Mouse (Mus musculus) C2C12 (cell line): ENCODE results near the gene Nt5c3. TPM values are rescaled to one million over a fixed set of nuclear protein-coding genes. Genes with fewer than 3 reads are reported as not detected.

Source experiments
- polyA plus RNA-seq: library from polyadenylated mRNA; unstranded; fragments of >200 nt; fragmentation: generic; extraction: Trizol; gene quantifications from one replicate; pipeline ENCODE4 v1.2.1, GENCODE M21; 2012; ENCODE audit warnings: missing spikeins

Gene Nt5c3
- polyA plus RNA-seq, 1 experiment: 11.8 TPM

Other genes with a start within 250 kb of the Nt5c3 start
- gene Lsm5, start 219.2 kb downstream of the Nt5c3 start, polyA plus RNA-seq: 82.9 TPM
- 2.1 TPM for gene Avl9, start 209.0 kb downstream of the Nt5c3 start, polyA plus RNA-seq
- gene Kbtbd2, start 126.1 kb downstream of the Nt5c3 start, polyA plus RNA-seq: 14.8 TPM
- 90.4 TPM for gene Fkbp9, start 91.9 kb downstream of the Nt5c3 start, polyA plus RNA-seq
- gene Vmn1r4, start 83 bp upstream of the Nt5c3 start, polyA plus RNA-seq: 0.04 TPM
- gene Vmn1r5, start 46.3 kb upstream of the Nt5c3 start, polyA plus RNA-seq: not detected
- not detected for gene Vmn1r6, start 73.3 kb upstream of the Nt5c3 start, polyA plus RNA-seq
- not detected for gene Vmn1r7, start 101.4 kb upstream of the Nt5c3 start, polyA plus RNA-seq
- not detected for gene Vmn1r8, start 108.4 kb upstream of the Nt5c3 start, polyA plus RNA-seq
- not detected for gene Vmn1r9, start 142.9 kb upstream of the Nt5c3 start, polyA plus RNA-seq
- not detected for gene Vmn1r10, start 185.5 kb upstream of the Nt5c3 start, polyA plus RNA-seq
- gene Vmn1r11, start 209.5 kb upstream of the Nt5c3 start, polyA plus RNA-seq: not detected
- not detected for gene Vmn1r12, start 233.0 kb upstream of the Nt5c3 start, polyA plus RNA-seq